Mouse (Mus musculus) cerebellum, adult 2 months (tissue): Measurements from ENCODE around the gene Irx3.

ENCODE experiments used
- CTCF ChIP-seq: fragments of 200-500 bp; IDR thresholded peaks from 2 replicates; pipeline ENCODE4 v1.5.1; 2011; ENCODE audit warnings: low read depth, mild to moderate bottlenecking, control low read depth, low read length, moderate library complexity, borderline replicate concordance; ENCODE audit not compliant: insufficient read depth
- POLR2A ChIP-seq: fragments of 200-500 bp; IDR thresholded peaks from 2 replicates; pipeline ENCODE4 v1.6.1; 2011; ENCODE audit warnings: low read length, control low read depth, borderline replicate concordance; ENCODE audit not compliant: insufficient read depth

GRCm38 (mm10) chr8:91845641-91846040, 43.8 kb upstream of the Irx3 start:
- TF ChIP-seq CTCF: no peak
- no peak for TF ChIP-seq POLR2A
